Mouse (Mus musculus): ENCODE results near the gene Nckap5l. TPM values are rescaled to one million over a fixed set of nuclear protein-coding genes. Genes with fewer than 3 reads are reported as not detected.

The Nckap5l gene
- total and polyA plus RNA-seq, 2 experiments from 2014 or later, result 11.4 to 19.5 TPM

DNA sequence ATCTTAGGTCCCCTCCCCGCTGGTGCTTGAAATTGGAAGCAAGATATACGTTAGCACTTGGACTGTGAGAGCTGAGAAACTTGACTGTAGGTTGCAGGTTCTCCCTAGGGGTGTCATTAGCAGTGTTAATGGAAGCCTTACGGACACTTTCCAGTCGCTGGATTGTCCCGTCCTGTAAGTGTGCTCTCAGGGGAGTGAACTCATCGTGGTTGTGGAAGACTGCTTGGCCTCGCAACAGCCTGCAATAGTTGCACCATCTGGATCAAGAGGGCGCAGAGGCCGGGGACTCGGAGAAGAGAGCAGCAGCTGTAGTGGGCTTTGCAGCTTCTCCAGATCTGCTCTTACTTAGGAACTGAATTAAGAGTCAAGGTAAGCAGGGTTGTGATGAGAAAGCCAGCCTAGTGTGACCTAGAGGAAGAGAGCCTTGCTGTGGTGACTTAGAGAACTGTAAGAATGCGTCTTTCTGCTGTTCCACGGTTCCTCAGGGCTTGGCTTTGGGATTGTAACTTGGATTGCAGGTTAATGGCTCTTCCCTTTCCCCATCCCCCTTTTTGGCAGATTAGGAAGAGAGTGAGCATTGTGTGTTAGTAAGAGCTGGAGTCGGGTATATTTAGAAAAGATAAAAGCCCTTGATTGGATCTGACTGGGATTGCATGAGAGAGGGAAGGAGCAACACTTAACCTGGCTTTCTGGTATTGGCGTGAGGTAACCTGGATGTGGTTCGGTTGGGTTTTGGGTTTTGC lies 57.9 kb downstream of the Nckap5l start:
- WGBS, result 63% methylated on average over 15 of the region's 15 CpGs
- Histone ChIP-seq H3K27ac (no peak overlapping the region), H3K36me3 (ENCODE audit: insufficient read depth, low read length) (peaks cover 27% of the 10 kb centered on the region), H3K4me2 (ENCODE audit: low read depth, low read length) (no peak overlapping the region), H3K27me3 (ENCODE audit: insufficient read depth, low read length) (no peaks in the 10 kb centered on the region), H3K4me3 (ENCODE audit: low read length) (no peak overlapping the region), H3K4me1 (ENCODE audit: insufficient read depth, low read length) (peaks cover 11% of the 10 kb centered on the region; the same call in 1 of the 2 replicates), H3K9me3 (ENCODE audit: low read length) (no peaks in the 10 kb centered on the region), H3K9ac (replicated peaks; ENCODE audit: low read length) (no peak overlapping the region)
- DNase-seq (ENCODE audit: low spot score), result no peak
- TF ChIP-seq CTCF (IDR thresholded peaks at IDR 0.05; ENCODE audit: low read depth), result no peak
- no peak for ATAC-seq

DNA sequence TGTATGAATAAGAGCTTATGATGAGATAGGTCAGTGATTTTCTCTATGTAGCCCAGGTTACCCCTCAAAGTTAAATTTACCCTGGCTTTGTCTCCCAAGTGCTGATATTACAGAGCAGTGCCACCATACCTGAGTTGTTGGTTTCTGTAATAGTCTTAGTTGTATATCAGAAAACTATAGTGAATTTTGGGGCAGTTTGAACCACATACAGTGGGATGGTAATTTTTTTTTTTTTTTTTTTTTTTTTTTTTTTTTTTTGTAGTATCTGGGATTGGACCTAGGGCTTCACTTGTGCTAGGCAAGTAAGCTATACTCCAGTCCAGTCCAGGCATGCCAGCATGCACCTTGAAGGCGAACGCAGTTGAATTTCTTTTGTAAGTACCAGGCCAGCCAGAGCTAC lies 59.9 kb downstream of the Nckap5l start:
- H3K27me3 ChIP-seq (ENCODE audit: insufficient read depth, low read length), result no peaks in the 10 kb centered on the region
- H3K4me2 ChIP-seq (ENCODE audit: low read depth, low read length), result no peak overlapping the region
- DNase-seq (ENCODE audit: low spot score), result no peak
- no peak overlapping the region for H3K27ac ChIP-seq
- no peak for TF ChIP-seq CTCF (IDR thresholded peaks at IDR 0.05; ENCODE audit: low read depth)
- H3K4me1 ChIP-seq (ENCODE audit: insufficient read depth, low read length), result peaks cover 18% of the 10 kb centered on the region
- peaks cover 8% of the 10 kb centered on the region for H3K36me3 ChIP-seq (ENCODE audit: insufficient read depth, low read length)
- no peak for ATAC-seq
- no peaks in the 10 kb centered on the region for H3K9me3 ChIP-seq (ENCODE audit: low read length)
- H3K4me3 ChIP-seq (ENCODE audit: low read length), result no peak overlapping the region
- 86% methylated on average over 2 of the region's 2 CpGs for WGBS
- H3K9ac ChIP-seq (replicated peaks; ENCODE audit: low read length), result no peak overlapping the region

DNA sequence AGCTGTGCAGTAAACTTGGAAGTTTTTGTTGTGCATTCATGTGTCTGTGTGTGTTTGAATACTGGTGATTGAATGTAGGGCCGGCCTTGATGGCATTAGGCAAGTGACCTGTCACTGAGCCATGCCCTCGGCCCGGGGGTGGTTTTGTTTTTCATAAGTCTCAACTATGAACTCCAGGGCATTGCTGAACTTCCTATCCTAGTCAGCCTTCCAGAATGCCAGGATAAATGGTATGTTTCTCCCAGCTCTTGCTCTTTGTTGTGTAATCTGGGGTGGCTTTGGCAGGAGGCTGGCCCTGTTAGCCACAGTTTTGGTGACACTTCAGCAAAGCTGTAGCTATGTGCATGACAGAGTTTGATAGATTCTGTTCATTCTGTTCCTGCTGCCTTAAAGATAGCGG lies 60.7 kb downstream of the Nckap5l start:
- Histone ChIP-seq H3K4me2 (ENCODE audit: low read depth, low read length) (no peak overlapping the region), H3K4me1 (ENCODE audit: insufficient read depth, low read length) (peaks cover 18% of the 10 kb centered on the region), H3K9me3 (ENCODE audit: low read length) (no peaks in the 10 kb centered on the region), H3K4me3 (ENCODE audit: low read length) (no peak overlapping the region), H3K27ac (no peak overlapping the region), H3K9ac (replicated peaks; ENCODE audit: low read length) (no peak overlapping the region), H3K27me3 (ENCODE audit: insufficient read depth, low read length) (no peaks in the 10 kb centered on the region), H3K36me3 (ENCODE audit: insufficient read depth, low read length) (peaks cover 1% of the 10 kb centered on the region)
- WGBS, result 59% methylated on average over 4 of the region's 4 CpGs
- ATAC-seq (no peak), DNase-seq (ENCODE audit: low spot score) (no peak)
- no peak for TF ChIP-seq CTCF (IDR thresholded peaks at IDR 0.05; ENCODE audit: low read depth)

DNA sequence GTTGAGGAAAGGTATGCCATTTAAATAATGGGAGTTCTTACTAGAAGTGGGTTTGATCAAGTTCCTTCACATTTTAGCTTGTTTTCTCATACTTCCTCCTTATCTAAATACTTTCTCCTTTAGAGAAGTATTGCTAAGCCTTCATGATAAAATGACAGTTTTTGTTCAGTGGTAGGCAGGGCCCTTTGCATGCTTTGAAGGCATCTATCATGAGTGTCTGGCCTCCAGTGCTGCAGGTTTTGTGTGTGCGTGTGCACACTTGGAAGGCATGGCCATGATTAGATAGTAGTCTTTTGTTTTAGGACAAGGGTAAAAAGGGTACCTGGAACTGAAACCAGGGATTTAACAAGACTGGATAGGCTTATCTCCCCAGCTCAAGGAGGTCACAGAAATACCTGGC lies 61.1 kb downstream of the Nckap5l start:
- no peak overlapping the region for H3K9ac ChIP-seq (replicated peaks; ENCODE audit: low read length)
- no peak for TF ChIP-seq CTCF (IDR thresholded peaks at IDR 0.05; ENCODE audit: low read depth)
- H3K4me3 ChIP-seq (ENCODE audit: low read length), result no peak overlapping the region
- H3K36me3 ChIP-seq (ENCODE audit: insufficient read depth, low read length), result no peaks in the 10 kb centered on the region
- H3K4me1 ChIP-seq (ENCODE audit: insufficient read depth, low read length), result peaks cover 18% of the 10 kb centered on the region
- ATAC-seq (no peak), DNase-seq (ENCODE audit: low spot score) (no peak)
- no peaks in the 10 kb centered on the region for H3K27me3 ChIP-seq (ENCODE audit: insufficient read depth, low read length)
- H3K4me2 ChIP-seq (ENCODE audit: low read depth, low read length), result no peak overlapping the region
- no peaks in the 10 kb centered on the region for H3K9me3 ChIP-seq (ENCODE audit: low read length)
- no peak overlapping the region for H3K27ac ChIP-seq
- 57% methylated on average over 1 of the region's 1 CpGs for WGBS

DNA sequence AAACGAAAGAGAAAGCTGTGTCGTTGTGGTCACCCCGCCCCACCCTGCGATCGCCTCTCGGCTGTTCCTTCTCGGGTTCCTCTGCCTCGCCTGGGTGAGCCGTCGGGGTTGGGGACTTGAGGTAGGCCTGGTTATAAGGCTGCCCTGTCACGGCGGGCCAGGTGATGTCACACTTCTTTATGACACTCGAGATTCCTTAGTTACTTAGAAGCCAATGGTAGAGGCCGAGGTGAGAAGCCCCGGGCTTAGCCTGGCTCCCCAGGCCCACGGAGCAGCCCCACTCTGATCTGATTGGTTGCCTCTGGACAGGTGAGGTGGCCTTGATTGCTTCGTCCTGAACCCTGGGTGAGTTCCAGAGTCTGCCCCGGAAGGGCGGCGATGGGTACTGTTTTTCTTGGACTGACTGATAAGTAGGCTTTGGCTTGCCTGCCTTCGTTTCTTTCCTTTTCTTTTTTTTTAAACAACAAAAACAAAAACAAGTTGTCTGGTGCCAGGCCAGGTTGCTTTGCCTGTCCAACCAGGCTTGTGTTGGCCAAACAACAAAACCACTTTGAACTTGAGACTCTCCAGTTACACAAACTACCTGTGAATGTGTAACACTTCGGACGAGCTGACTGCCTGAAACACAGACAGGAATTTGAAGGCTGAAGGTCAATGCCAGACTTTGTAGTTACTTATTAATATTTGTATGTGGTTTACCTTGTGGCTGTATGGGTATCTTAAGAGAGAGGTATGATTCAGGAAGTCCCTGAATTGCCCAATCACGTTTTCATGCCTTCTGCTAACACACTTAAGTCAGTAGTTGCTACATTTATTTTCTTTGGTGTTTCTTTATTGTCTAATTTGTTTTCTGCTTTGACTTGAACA lies 63.9 kb downstream of the Nckap5l start:
- peak overlapping the region; percentile 71 for H3K4me2 ChIP-seq (ENCODE audit: low read depth, low read length)
- no peaks in the 10 kb centered on the region for H3K27me3 ChIP-seq (ENCODE audit: insufficient read depth, low read length)
- peak overlapping the region; percentile 80 for H3K9ac ChIP-seq (replicated peaks; ENCODE audit: low read length)
- peaks cover 18% of the 10 kb centered on the region for H3K4me1 ChIP-seq (ENCODE audit: insufficient read depth, low read length)
- no peak; the same call in 1 of the 2 replicates for ATAC-seq
- peak overlapping the region; percentile 83 for H3K4me3 ChIP-seq (ENCODE audit: low read length)
- no peak; the same call in 1 of the 2 replicates for TF ChIP-seq CTCF (IDR thresholded peaks at IDR 0.05; ENCODE audit: low read depth)
- H3K36me3 ChIP-seq (ENCODE audit: insufficient read depth, low read length), result no peaks in the 10 kb centered on the region
- no peaks in the 10 kb centered on the region for H3K9me3 ChIP-seq (ENCODE audit: low read length)
- 8% methylated on average over 24 of the region's 24 CpGs for WGBS
- H3K27ac ChIP-seq, result peak overlapping the region; percentile 96
- DNase-seq (ENCODE audit: low spot score), result no peak

DNA sequence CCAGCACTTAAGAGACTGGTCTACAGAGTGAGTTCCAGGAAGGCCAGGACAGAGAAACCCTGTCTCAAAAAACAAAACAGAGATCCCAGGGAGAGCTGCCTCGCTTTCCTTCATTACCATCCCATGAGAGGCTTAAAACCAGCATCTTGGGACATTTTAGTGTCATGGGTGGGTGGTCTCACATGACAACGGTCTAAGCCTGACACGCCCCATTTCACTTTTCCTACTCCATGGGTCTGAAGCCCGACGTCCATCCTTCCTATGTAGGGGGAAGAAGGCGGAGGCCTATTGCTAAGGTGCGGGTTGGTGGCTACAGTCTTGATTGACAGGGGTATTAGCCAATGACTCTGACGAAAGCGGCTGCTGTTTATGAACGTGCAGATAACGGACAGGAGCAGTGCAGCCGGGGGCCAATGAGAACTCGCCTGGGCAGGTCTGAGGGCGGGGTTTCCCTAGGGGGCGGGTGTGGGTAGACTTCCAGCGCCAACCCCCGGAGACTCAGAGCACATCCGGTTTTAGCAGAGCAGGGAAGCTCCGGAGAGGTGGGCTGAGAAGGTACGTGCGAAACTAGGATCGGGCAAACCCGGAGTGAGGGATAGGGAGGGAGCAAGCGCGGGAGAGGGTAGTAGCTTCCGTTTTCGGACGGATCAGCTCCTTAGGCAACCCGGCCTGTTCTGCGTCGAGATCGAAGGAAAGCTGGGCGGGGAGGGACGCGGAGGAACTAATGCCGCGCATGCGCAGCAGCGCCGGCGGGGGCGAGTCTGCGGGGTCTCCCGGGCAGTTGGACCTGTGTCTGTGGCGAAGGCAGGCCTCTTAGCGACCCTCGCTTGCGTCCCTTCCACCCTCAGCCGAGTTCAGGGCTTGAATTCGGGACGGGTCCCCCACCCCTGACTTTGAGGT lies 64.8 kb downstream of the Nckap5l start, which contains the start of gene Tmbim6:
Tmbim6 (plus strand) TSS at position 397 of the 900 bp plus-strand sequence.
- Histone ChIP-seq H3K9ac (replicated peaks; ENCODE audit: low read length) (peak within 1 kb of the TSS; percentile 80), H3K27ac (peak within 1 kb of the TSS; percentile 96), H3K27me3 (ENCODE audit: insufficient read depth, low read length) (no peaks in the 10 kb centered on the region), H3K4me2 (ENCODE audit: low read depth, low read length) (peak within 1 kb of the TSS; percentile 71), H3K9me3 (ENCODE audit: low read length) (no peaks in the 10 kb centered on the region), H3K4me1 (ENCODE audit: insufficient read depth, low read length) (peaks cover 18% of the 10 kb centered on the region), H3K36me3 (ENCODE audit: insufficient read depth, low read length) (no peaks in the 10 kb centered on the region), H3K4me3 (ENCODE audit: low read length) (peak within 1 kb of the TSS; percentile 83)
- ATAC-seq (peak; percentile 100), DNase-seq (ENCODE audit: low spot score) (peak; percentile 100)
- peak; percentile 28 for TF ChIP-seq CTCF (IDR thresholded peaks at IDR 0.05; ENCODE audit: low read depth)
- under 1% methylated on average over 44 of the region's 51 CpGs for WGBS

Measured in hindbrain, postnatal 0 days (tissue).